Mouse (Mus musculus): ENCODE results near the gene Gm525. TPM values are rescaled to one million over a fixed set of nuclear protein-coding genes. Genes with fewer than 3 reads are reported as not detected.
A peak's percentile ranks its signal among the peaks of the same experiment; 100 is the strongest.
"Not testable (repeated sequence)": the region's sequence is repeated elsewhere in the genome, so short reads cannot be mapped to it uniquely, and the experiment has no call there.

Gm525 gene
- total RNA-seq, 2 experiments from 2014 or later, result not detected

GRCm38 (mm10) chr11:89088754-89089153, 15.1 kb downstream of the Gm525 start:
- no peak for ATAC-seq (replicated peaks; ENCODE audit: low FRiP score, poor library complexity, severe bottlenecking)

- not testable (repeated sequence) for ATAC-seq (replicated peaks; ENCODE audit: low FRiP score, poor library complexity, severe bottlenecking)
Observed at GRCm38 (mm10) chr11:89090359-89090758, 16.7 kb downstream of the Gm525 start.

DNA sequence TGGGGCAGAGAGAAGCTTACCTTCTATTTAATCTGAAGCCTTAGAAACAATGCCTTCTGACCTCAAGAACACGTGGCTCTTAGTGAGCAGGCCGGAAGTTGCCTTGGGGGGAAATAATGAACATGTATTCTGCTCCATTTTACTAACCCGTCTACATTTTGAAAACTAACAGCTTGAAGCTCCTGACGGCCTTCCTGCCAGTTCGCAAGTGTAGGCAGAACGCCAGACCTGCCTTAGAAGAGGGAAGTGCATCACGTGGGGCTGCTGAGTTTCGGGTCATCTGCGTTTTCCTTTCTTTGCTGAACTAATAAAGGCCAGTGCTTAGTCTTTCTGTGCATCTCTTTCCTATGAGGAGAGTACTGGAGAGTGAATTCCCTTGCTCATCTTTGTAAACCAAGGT, 19.1 kb downstream of the Gm525 start:
- no peak for ATAC-seq (replicated peaks; ENCODE audit: low FRiP score, poor library complexity, severe bottlenecking)

- ATAC-seq (replicated peaks; ENCODE audit: low FRiP score, poor library complexity, severe bottlenecking), result no peak
Observed at GRCm38 (mm10) chr11:89095306-89095705, 21.7 kb downstream of the Gm525 start.

DNA sequence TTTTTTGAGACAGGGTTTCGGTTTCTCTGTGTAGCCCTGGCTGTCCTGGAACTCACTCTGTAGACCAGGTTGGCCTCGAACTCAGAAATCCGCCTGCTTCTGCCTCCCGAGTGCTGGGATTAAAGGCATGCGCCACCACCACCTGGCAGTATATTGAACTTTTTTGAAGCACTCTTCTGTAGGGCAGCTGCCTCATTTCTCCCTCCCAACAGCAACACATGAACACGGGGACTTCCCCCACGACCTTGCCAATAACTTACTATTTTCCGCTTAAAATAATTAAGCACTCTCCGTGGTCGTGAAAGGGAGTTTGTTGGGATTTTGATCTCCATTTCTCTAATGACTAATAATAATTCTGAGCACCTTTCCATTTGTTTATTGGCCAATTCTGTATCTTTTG, 23.7 kb downstream of the Gm525 start:
- ATAC-seq (replicated peaks; ENCODE audit: low FRiP score, poor library complexity, severe bottlenecking), result not testable (repeated sequence)

- ATAC-seq (replicated peaks; ENCODE audit: low FRiP score, poor library complexity, severe bottlenecking), result no peak
Observed at GRCm38 (mm10) chr11:89098083-89098835, 24.6 kb downstream of the Gm525 start.

DNA sequence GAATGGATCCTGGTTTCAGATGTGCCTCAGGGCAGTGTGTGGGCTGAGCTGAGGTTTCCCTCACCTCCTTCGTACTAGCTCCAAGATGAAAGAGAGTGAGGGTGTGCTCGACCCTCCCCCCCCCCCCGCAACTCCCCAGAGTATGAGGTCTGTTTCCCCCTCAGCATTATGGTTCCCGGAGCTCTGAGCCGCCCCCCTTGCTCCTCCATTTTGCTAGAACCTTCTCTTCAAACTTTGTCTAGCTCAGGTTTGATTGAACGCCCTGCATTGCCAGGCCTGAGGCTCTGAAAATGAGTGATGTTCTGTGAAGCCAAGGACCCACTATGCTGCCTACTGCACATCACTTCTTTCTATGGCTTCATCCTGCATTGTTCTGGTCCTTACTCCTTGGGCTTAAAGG, 25.3 kb downstream of the Gm525 start:
- ATAC-seq (replicated peaks; ENCODE audit: low FRiP score, poor library complexity, severe bottlenecking), result no peak

- peak; percentile 97 for ATAC-seq (replicated peaks; ENCODE audit: low FRiP score, poor library complexity, severe bottlenecking)
Observed at GRCm38 (mm10) chr11:89100403-89100802, 26.8 kb downstream of the Gm525 start.

DNA sequence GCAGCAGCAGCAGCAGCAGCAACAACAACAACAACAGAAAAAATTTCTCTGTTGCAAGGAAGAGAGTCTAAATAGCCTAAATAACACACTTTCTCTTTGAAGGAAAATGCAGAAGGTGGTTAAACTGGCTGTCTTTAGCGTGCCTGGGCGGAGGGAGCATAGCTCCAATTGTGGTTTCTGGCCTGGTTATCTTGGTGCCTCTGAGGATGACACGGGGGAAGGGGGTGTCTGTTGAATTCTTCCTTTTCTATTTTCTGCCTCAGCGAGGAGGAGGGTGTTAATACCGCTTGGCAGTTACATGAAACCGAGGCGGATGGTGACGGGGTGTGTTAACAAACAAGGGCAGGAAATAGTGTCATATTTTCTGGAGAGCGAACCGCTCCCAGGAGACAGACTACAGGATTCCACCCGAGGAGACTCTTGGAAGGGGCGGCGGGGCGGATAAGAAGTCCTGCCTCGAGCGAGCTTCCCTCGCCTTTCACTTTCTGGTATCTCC, 27.2 kb downstream of the Gm525 start:
- 0 out of 2 replicates have a peak, but pooled peaks have one; percentile 40 for ATAC-seq (replicated peaks; ENCODE audit: low FRiP score, poor library complexity, severe bottlenecking)

GRCm38 (mm10) chr11:89103166-89103565, 29.5 kb downstream of the Gm525 start:
- ATAC-seq (replicated peaks; ENCODE audit: low FRiP score, poor library complexity, severe bottlenecking), result no peak

DNA sequence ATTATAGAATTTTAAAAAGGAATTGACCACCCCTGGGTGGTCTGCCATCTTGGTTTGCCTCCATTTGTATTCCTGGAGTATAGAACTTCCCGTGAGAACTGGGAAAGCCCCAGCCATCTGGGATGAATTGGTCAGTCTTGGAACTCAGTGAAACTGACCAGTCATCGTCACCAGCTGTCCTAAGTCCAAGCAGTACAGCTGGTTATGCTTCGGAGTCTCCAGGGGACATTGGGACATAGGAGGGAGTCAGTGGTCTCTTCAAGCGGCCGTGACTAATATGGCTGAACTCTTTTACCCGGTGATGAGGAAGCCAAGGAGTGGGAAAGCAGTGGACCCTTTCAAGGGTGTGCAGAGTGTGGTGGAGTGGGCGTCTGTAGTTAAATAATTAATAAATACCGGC, 31.6 kb downstream of the Gm525 start:
- ATAC-seq (replicated peaks; ENCODE audit: low FRiP score, poor library complexity, severe bottlenecking), result no peak

DNA sequence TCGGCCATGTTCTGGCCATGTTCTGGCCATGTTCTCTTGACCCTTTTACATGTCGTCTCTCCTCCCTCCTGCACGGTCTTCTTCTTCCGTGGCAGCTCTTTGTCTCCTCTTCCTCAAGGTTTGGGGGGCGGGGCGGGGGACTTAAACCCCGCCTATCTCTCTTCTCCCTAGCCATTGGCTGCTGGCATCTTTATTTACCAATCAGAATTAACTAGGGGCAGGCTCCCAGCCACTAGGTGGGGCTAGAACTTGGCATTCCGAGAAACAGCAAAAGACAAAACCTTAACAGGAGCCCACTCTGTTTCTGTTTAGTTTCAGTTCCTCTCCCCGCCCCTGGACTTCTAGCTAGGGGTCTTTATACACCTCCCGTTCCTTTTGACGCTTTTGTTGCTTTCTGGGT, 32.2 kb downstream of the Gm525 start:
- no peak for ATAC-seq (replicated peaks; ENCODE audit: low FRiP score, poor library complexity, severe bottlenecking)

DNA sequence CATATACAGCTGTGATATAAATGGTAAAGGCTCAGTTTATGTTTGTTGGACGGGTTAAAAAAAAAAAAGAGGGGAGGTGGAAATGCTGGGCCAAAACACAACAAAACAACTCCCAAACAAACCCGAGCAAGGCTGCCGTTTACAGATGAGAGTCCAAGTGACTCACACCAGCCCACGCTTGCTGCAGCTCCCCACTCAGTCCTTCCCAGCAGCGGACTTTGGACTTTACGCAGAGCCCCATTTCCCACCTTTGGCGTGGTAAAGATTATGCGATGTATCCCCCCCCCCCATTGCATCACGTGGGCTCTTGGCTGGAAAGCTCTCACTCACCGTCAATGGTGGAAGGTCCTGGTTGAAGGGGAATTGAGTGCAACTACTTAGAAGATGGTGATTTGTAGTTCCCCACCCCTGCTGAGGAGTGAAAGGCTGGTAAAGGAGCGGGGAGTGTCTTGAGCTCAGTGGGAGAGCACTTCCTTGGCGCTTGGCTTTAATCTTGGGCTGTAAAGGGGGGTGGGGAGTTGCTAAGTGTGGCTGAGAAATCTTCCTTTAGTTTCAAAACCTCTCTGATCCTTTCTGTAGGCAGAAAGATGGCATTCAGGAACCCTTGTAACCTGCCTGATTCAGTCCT, 33.7 kb downstream of the Gm525 start:
- ATAC-seq (replicated peaks; ENCODE audit: low FRiP score, poor library complexity, severe bottlenecking), result no peak

GRCm38 (mm10) chr11:89124411-89124810, 50.8 kb downstream of the Gm525 start:
- no peak for ATAC-seq (replicated peaks; ENCODE audit: low FRiP score, poor library complexity, severe bottlenecking)

DNA sequence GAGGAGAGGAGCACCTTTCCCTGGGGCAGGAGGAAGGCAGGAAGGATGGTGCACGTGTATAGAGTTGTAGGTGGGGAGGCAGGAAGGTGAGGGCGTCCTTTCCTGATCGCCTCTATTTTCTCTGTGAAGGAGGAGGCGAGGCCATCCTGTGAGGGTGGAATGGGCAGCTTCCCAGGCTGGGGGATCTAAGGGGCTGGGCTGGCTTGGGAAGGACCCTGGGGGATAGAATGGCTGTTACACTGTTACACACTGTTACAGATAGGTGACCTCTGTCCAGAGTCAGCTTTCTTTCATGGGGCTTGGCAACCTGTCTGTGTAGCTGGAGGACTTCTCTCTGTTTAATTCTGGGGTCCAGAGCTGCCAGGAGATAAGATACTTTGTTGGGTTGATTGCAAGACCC, 57.2 kb downstream of the Gm525 start:
- ATAC-seq (replicated peaks; ENCODE audit: low FRiP score, poor library complexity, severe bottlenecking), result no peak

DNA sequence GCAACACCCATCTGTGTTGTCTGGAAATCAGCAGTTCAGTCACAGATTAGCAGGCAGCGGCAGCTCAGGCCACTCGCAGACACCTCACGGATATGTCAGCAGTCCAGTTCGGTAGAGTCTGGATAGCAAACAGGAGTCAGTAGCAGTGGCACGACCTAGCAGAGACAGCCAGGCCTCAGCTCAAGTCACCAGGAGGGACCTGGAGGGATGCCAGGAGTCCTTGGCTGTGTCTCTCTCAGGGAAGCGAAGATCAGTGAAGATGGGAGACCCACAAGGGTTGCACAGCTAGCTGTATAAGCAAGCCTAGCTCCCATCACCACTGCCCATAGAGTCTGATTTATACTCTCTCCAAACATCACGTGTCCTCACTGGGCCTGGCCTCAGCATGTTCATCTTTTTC, 58.8 kb downstream of the Gm525 start:
- no peak for ATAC-seq (replicated peaks; ENCODE audit: low FRiP score, poor library complexity, severe bottlenecking)

DNA sequence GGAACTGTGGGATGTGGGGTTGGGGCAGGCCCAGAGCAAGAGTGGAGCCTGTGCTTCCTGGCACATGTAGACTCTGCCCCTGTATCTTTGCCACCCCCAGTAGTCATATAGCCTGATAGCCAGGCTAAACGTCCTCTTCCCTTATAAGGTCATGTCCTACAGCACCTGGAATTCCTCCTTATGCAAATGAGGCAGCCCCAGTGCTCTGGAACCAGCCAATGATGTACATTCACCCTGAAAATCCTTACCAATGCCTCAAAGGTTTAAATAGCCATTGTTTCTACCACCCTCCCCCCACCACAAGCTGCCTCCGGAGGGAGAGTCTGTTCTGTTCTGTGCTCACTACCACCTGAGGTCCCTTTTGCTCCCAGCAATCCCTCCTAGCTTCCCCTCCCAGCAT, 60.6 kb downstream of the Gm525 start:
- no peak for ATAC-seq (replicated peaks; ENCODE audit: low FRiP score, poor library complexity, severe bottlenecking)

DNA sequence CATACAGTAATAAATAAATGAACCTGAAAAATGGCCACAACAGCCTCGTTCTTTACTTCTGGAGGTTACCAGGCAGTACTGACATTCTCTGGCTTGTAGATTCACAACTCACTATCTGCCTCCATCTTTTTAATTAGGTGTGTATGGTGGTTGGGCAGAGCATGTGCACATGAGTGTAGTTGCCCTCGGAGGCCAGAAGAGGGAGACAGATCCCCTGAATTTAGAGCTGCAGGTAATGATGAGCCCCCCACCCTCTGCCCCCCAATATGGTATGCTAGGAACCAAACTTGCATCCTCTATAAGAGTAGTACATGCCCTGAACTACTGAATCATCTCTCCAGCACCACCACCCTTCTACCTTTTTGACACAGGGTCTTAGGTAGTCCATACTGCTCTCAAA, 64.3 kb downstream of the Gm525 start:
- ATAC-seq (replicated peaks; ENCODE audit: low FRiP score, poor library complexity, severe bottlenecking), result no peak
